Mouse (Mus musculus) kidney, embryonic 15.5 days (tissue): ENCODE results near the gene Adk. TPM values are rescaled to one million over a fixed set of nuclear protein-coding genes. Genes with fewer than 3 reads are reported as not detected.

ENCODE experiments used
- ATAC-seq: fragments of 200-750 bp; cut with Nextera tagmentation; replicated peaks from 2 replicates; pipeline ENCODE4 v1.8.0; 2017; ENCODE audit warnings: moderate TSS enrichment; ENCODE audit not compliant: low FRiP score
- H3K27ac ChIP-seq: fragments of 300-500 bp; sonication (generic); 2 replicates; pipeline ENCODE4 v1.5.1; 2015; ENCODE audit warnings: mild to moderate bottlenecking, inconsistent platforms
- H3K27me3 ChIP-seq: fragments of 300-500 bp; sonication (generic); 2 replicates; pipeline ENCODE4 v1.6.1; 2015; ENCODE audit warnings: inconsistent platforms
- H3K36me3 ChIP-seq: fragments of 300-500 bp; sonication (generic); 2 replicates; pipeline ENCODE4 v1.6.1; 2015; ENCODE audit warnings: inconsistent platforms
- H3K4me1 ChIP-seq: fragments of 300-500 bp; sonication (generic); 2 replicates; pipeline ENCODE4 v1.6.1; 2015; ENCODE audit warnings: inconsistent platforms
- H3K4me2 ChIP-seq: fragments of 300-500 bp; sonication (generic); 2 replicates; pipeline ENCODE4 v1.6.1; 2015; ENCODE audit warnings: moderate library complexity, mild to moderate bottlenecking, inconsistent platforms
- H3K4me3 ChIP-seq: fragments of 300-500 bp; sonication (generic); replicated peaks from 2 replicates; pipeline ENCODE4 v1.5.1; 2015; ENCODE audit warnings: mild to moderate bottlenecking, inconsistent platforms
- H3K9ac ChIP-seq: fragments of 300-500 bp; sonication (generic); 2 replicates; pipeline ENCODE4 v1.6.1; 2015; ENCODE audit warnings: mild to moderate bottlenecking, inconsistent platforms
- H3K9me3 ChIP-seq: fragments of 300-500 bp; sonication (generic); replicated peaks from 2 replicates; pipeline ENCODE4 v1.6.1; 2016; ENCODE audit warnings: inconsistent platforms
- WGBS: fragments of 180-500 bp; shearing (Covaris S2); methylation state at CpG from one replicate; pipeline ENCODE4 v1.1.7; 2015; ENCODE audit warnings: mixed read lengths; 5-methylcytosine and 5-hydroxymethylcytosine counted together
- polyA plus RNA-seq: library from polyadenylated mRNA; unstranded; fragments of >200 nt; fragmentation: Nextera tagmentation; extraction: Ambion mirVana; gene quantifications from 2 replicates; pipeline ENCODE4 v1.2.1, GENCODE M21; 2015

Gene Adk
- polyA plus RNA-seq, 1 experiment from 2014 or later = 156 TPM

GRCm38 (mm10) chr14:21434686-21435085 lies 382.3 kb downstream of the Adk start:
- H3K9ac ChIP-seq = no peak overlapping the region
- peaks cover 8% of the 10 kb centered on the region for H3K4me1 ChIP-seq
- WGBS = 37% methylated on average over 9 of the region's 9 CpGs
- ATAC-seq = no peak
- H3K27ac ChIP-seq = no peak overlapping the region
- H3K4me3 ChIP-seq = no peak overlapping the region
- H3K27me3 ChIP-seq = no peaks in the 10 kb centered on the region
- H3K9me3 ChIP-seq = no peaks in the 10 kb centered on the region
- no peaks in the 10 kb centered on the region for H3K36me3 ChIP-seq
- H3K4me2 ChIP-seq = no peak overlapping the region

- H3K4me3 ChIP-seq = no peak overlapping the region
- peak; percentile 80 for ATAC-seq
Measured at GRCm38 (mm10) chr14:21439785-21440184, 387.4 kb downstream of the Adk start.

GRCm38 (mm10) chr14:21440526-21440925 lies 388.2 kb downstream of the Adk start:
- Histone ChIP-seq H3K36me3 (0 out of 2 replicates have a peak, but pooled peaks cover 4% of the 10 kb centered on the region), H3K4me3 (no peak overlapping the region), H3K27ac (no peak overlapping the region), H3K4me2 (no peak overlapping the region), H3K9me3 (no peaks in the 10 kb centered on the region), H3K9ac (no peak overlapping the region), H3K27me3 (no peaks in the 10 kb centered on the region), H3K4me1 (peaks cover 27% of the 10 kb centered on the region)
- ATAC-seq = no peak
- 95% methylated on average over 2 of the region's 2 CpGs for WGBS

More at GRCm38 (mm10) chr14:21439785-21440184, 387.4 kb downstream of the Adk start:
- Histone ChIP-seq H3K27me3 (no peaks in the 10 kb centered on the region), H3K9me3 (no peaks in the 10 kb centered on the region), H3K27ac (peak overlapping the region; percentile 49), H3K36me3 (0 out of 2 replicates have a peak, but pooled peaks cover 4% of the 10 kb centered on the region), H3K4me2 (no peak overlapping the region), H3K4me1 (peaks cover 27% of the 10 kb centered on the region), H3K9ac (no peak overlapping the region)
- whole genome bisulfite sequencing = 9% methylated on average over 4 of the region's 4 CpGs

GRCm38 (mm10) chr14:21441772-21442533 lies 389.6 kb downstream of the Adk start:
- H3K4me2 ChIP-seq = no peak overlapping the region
- no peaks in the 10 kb centered on the region for H3K9me3 ChIP-seq
- 0 out of 2 replicates have a peak, but pooled peaks cover 4% of the 10 kb centered on the region for H3K36me3 ChIP-seq
- peak overlapping the region; percentile 74 for H3K27ac ChIP-seq
- no peak overlapping the region for H3K9ac ChIP-seq
- peak; percentile 63 for ATAC-seq
- peaks cover 22% of the 10 kb centered on the region for H3K4me1 ChIP-seq
- WGBS = 31% methylated on average over 10 of the region's 10 CpGs
- H3K4me3 ChIP-seq = no peak overlapping the region
- H3K27me3 ChIP-seq = no peaks in the 10 kb centered on the region

GRCm38 (mm10) chr14:21452581-21452980 lies 400.2 kb downstream of the Adk start:
- Histone ChIP-seq H3K9ac (no peak overlapping the region), H3K27me3 (no peaks in the 10 kb centered on the region), H3K27ac (no peak overlapping the region), H3K4me1 (0 out of 2 replicates have a peak, but pooled peaks cover 2% of the 10 kb centered on the region), H3K4me3 (no peak overlapping the region), H3K4me2 (no peak overlapping the region), H3K9me3 (no peaks in the 10 kb centered on the region), H3K36me3 (no peaks in the 10 kb centered on the region)
- no peak for ATAC-seq
- WGBS = 72% methylated on average over 4 of the region's 4 CpGs

GRCm38 (mm10) chr14:21453896-21454295 lies 401.5 kb downstream of the Adk start:
- H3K36me3 ChIP-seq = no peaks in the 10 kb centered on the region
- 89% methylated on average over 2 of the region's 2 CpGs for WGBS
- no peaks in the 10 kb centered on the region for H3K27me3 ChIP-seq
- H3K4me3 ChIP-seq = no peak overlapping the region
- H3K9ac ChIP-seq = no peak overlapping the region
- H3K27ac ChIP-seq = no peak overlapping the region
- ATAC-seq = no peak
- no peaks in the 10 kb centered on the region for H3K9me3 ChIP-seq
- H3K4me2 ChIP-seq = no peak overlapping the region
- 0 out of 2 replicates have a peak, but pooled peaks cover 2% of the 10 kb centered on the region for H3K4me1 ChIP-seq

- Histone ChIP-seq H3K36me3 (no peaks in the 10 kb centered on the region), H3K27ac (no peak overlapping the region), H3K9me3 (no peaks in the 10 kb centered on the region), H3K4me3 (no peak overlapping the region), H3K4me2 (no peak overlapping the region), H3K9ac (no peak overlapping the region), H3K27me3 (no peaks in the 10 kb centered on the region), H3K4me1 (0 out of 2 replicates have a peak, but pooled peaks cover 2% of the 10 kb centered on the region)
- no peak for ATAC-seq
- 87% methylated on average over 7 of the region's 7 CpGs for WGBS
Measured at GRCm38 (mm10) chr14:21455654-21456350, 403.4 kb downstream of the Adk start.

GRCm38 (mm10) chr14:21456526-21456925 lies 404.2 kb downstream of the Adk start:
- no peak for ATAC-seq
- Histone ChIP-seq H3K27me3 (no peaks in the 10 kb centered on the region), H3K4me2 (no peak overlapping the region), H3K9ac (no peak overlapping the region), H3K9me3 (no peaks in the 10 kb centered on the region), H3K4me1 (0 out of 2 replicates have a peak, but pooled peaks cover 2% of the 10 kb centered on the region), H3K36me3 (no peaks in the 10 kb centered on the region), H3K27ac (no peak overlapping the region), H3K4me3 (no peak overlapping the region)

GRCm38 (mm10) chr14:21457876-21458275 lies 405.5 kb downstream of the Adk start:
- no peak for ATAC-seq
- Histone ChIP-seq H3K27ac (no peak overlapping the region), H3K4me1 (no peaks in the 10 kb centered on the region), H3K36me3 (no peaks in the 10 kb centered on the region), H3K4me3 (no peak overlapping the region), H3K27me3 (no peaks in the 10 kb centered on the region), H3K9me3 (no peaks in the 10 kb centered on the region), H3K4me2 (no peak overlapping the region), H3K9ac (no peak overlapping the region)
- 81% methylated on average over 5 of the region's 5 CpGs for WGBS

GRCm38 (mm10) chr14:21458696-21459095 lies 406.3 kb downstream of the Adk start:
- H3K36me3 ChIP-seq = no peaks in the 10 kb centered on the region
- no peak overlapping the region for H3K4me2 ChIP-seq
- no peak overlapping the region for H3K27ac ChIP-seq
- no peak for ATAC-seq
- no peak overlapping the region for H3K9ac ChIP-seq
- 60% methylated on average over 6 of the region's 7 CpGs for WGBS
- no peaks in the 10 kb centered on the region for H3K27me3 ChIP-seq
- 0 out of 2 replicates have a peak, but pooled peaks cover 6% of the 10 kb centered on the region for H3K4me1 ChIP-seq
- H3K4me3 ChIP-seq = no peak overlapping the region
- no peaks in the 10 kb centered on the region for H3K9me3 ChIP-seq

GRCm38 (mm10) chr14:21459163-21459562 lies 406.8 kb downstream of the Adk start:
- no peak overlapping the region for H3K9ac ChIP-seq
- no peak for ATAC-seq
- no peaks in the 10 kb centered on the region for H3K9me3 ChIP-seq
- peaks cover 6% of the 10 kb centered on the region; the same call in 1 of the 2 replicates for H3K4me1 ChIP-seq
- no peak overlapping the region for H3K4me3 ChIP-seq
- H3K4me2 ChIP-seq = no peak overlapping the region
- H3K36me3 ChIP-seq = no peaks in the 10 kb centered on the region
- H3K27me3 ChIP-seq = no peaks in the 10 kb centered on the region
- no peak overlapping the region for H3K27ac ChIP-seq
- 78% methylated on average over 4 of the region's 4 CpGs for WGBS

- 51% methylated on average over 3 of the region's 3 CpGs for WGBS
- Histone ChIP-seq H3K4me2 (no peak overlapping the region), H3K36me3 (no peaks in the 10 kb centered on the region), H3K9ac (no peak overlapping the region), H3K9me3 (no peaks in the 10 kb centered on the region), H3K27me3 (no peaks in the 10 kb centered on the region), H3K4me3 (no peak overlapping the region), H3K4me1 (peaks cover 6% of the 10 kb centered on the region; the same call in 1 of the 2 replicates), H3K27ac (no peak overlapping the region)
- no peak for ATAC-seq
Measured at GRCm38 (mm10) chr14:21462398-21462797, 410.0 kb downstream of the Adk start.
